Mouse (Mus musculus): Measurements from ENCODE around the gene Rfxap. TPM values are rescaled to one million over a fixed set of nuclear protein-coding genes. Genes with fewer than 3 reads are reported as not detected.
"Not testable (repeated sequence)": the region's sequence is repeated elsewhere in the genome, so short reads cannot be mapped to it uniquely, and the experiment has no call there.

Rfxap gene
- total RNA-seq, 2 experiments from 2014 or later, result 23.7 to 23.9 TPM

DNA sequence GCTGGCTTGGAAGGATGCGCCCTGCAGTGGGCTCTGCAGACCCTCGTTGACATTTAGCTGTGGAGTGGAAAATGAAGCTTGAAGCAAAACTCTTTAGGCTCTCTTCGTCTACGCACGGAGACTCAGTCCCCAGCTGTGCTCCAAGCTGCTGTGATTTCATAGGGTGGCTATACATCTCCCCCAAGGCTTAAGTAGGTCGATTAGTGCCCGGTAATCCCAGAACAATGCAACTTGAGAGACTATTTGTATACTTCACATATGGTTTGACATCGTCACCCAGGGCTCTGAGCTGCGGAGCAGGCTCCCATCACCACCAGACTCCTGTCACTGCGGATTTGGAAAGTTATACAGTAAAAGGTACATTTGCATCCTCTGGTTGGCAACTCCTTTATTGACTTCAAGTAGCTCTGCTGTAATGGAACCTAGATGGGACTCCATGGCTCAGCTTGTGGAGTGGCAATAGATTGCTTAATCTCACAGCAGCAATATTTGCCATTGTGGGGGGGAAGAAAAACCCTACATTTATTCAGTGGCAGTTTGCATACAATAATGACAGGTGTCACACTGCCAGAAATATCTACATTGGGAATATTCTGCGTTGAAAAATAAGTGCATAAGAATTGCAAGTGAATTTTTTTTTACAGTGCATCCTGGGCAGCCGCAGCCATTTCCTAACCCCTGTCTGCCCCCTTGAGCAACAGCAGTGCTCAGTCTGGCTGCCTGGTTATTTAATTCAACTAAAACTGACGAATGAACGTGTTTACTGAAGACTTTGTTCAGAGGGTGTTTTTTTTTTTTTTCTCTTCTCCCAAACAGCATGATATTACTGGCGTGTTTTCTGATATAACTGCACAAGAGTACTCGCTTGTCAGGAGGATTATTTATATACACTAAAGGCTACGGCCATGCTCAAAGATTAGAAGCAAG is 38.0 kb downstream of the Rfxap start:
- no peak for DNase-seq
- intact Hi-C loops (cut with DNase I), result no loop called here

DNA sequence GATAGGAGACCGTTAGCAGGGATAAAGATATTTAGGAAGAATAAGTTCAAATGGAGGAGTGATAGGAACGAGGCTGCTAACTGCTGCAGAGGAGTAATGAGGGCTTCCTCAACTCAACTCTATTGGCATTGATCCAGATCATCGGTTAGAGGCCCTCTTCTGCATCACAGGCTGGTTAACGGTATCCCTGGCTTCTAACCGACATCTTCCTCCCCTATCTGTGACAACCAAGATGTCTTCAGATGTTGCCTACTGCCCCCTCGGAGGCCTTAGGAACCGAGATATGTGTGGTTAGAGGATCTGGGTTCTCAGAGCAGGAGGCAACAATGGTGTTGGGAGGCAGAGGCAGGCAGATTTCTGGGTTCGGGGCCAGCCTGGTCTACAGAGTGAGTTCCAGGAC is 39.0 kb downstream of the Rfxap start:
- intact Hi-C loops (cut with DNase I), result no loop called here
- no peak for DNase-seq

- DNase-seq, result no peak
- intact Hi-C loops (cut with DNase I), result no loop called here
These were observed 40.8 kb downstream of the Rfxap start for GRCm38 (mm10) chr3:54766811-54767210.

GRCm38 (mm10) chr3:54766034-54766433 is 41.6 kb downstream of the Rfxap start:
- intact Hi-C loops (cut with DNase I), result no loop called here

DNA sequence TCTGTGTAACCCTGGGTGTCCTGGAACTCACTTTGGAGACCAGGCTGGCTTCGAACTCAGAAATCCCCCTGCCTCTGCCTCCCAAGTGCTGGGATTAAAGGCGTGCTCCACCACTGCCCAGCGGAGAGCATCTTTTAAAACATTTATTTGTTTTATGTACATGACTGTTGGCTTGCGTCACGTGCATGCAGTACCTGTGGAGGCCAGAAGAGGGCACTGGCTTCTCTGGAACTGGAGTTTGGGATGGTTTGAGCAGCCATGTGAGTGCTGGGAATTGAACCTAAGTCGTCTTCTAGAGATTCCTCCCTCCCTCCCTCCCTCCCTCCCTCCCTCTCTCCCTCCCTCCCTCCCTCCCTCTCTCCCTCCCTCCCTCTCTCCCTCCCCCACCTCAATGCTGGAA is 42.1 kb downstream of the Rfxap start:
- DNase-seq; intact Hi-C loops (cut with DNase I): not testable (repeated sequence)

More at GRCm38 (mm10) chr3:54766034-54766433, 41.6 kb downstream of the Rfxap start:
- no peak for DNase-seq

GRCm38 (mm10) chr3:54764418-54764817 is 43.2 kb downstream of the Rfxap start:
- intact Hi-C loops (cut with DNase I), result no loop called here
- DNase-seq, result peak in 1 of 2 experiments; percentile 30

DNA sequence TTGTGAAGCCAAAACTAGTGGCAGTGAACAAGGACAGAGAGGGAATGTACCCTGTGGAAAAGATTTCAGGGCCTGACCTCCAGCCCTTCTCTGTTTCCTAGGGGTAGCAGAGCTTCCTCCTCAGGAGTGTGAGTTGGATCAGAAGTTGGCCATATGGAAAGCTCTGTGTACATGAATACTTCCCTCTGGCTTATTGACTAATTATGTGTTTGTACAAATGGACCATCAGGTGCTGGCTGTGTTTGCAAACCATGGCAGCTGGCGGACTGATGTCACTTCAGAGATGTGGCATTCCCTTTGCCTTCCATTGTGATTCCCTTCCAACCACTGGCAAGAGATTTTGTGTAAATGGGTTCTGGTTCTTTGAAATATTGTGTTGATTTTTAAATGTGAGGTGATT is 46.3 kb downstream of the Rfxap start:
- intact Hi-C loops (cut with DNase I), result no loop called here

DNA sequence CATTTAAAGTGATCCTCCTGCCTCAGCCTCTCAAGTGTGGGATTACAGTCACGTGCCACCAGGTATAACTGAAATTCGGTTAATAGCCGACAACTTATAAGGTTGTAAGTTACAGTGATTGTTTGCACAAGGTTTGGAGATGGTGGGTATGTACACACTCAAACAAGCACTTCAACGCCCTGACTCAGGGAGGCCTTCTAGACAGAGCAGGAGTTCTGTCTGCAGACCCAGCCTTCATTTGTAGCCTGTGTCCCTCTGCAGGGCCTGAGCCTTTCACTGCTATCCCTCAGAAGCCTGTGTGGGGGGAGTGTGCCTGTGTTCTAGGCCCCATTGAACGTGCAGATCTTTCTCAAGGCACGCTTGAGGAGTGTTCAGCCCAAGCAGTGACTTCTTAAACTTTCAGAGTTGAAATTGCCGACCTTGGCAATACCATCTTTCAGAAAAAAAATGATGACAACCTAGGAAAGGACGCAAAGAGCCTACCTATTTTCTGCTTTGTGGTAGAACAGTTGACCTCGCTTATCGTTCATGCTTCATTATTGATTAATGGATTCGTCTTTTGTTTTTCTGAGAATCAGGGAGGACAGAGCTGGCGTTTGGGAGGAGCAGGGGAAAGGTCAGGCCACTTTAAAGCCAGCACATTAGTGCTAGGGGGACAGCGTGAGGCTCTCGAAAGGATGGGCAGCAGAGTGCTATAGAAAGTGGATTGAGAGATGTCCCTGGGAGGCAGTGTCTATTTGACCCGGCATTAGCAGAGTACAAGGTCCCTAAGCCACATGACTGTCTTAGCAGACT is 47.1 kb downstream of the Rfxap start:
- intact Hi-C loops (cut with DNase I), result no loop called here
- DNase-seq, result no peak

More for the DNA sequence above, 46.3 kb downstream of the Rfxap start:
- DNase-seq, result no peak

DNA sequence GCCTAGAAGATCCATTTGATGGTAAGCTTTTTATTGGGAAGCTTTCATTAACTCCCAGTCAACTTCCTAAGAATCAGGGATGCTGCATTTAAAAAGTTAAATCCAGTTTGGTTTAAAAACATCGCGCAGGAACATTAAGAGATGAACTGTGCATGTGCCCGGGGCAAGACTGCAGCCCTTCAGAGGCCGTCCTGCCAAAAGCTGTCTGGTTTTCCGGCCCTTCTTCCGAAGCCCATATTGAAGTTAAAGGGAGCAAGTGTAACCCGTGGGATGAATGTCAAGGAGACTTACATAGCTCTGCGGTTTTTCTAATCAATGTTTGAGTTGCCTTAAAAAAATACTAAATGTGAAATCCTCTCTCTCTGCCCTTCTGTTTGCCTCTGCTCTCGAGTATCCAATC is 48.4 kb downstream of the Rfxap start:
- intact Hi-C loops (cut with DNase I), result no loop called here
- no peak for DNase-seq

GRCm38 (mm10) chr3:54757446-54757845 is 50.1 kb downstream of the Rfxap start:
- DNase-seq, result no peak
- intact Hi-C loops (cut with DNase I), result no loop called here

DNA sequence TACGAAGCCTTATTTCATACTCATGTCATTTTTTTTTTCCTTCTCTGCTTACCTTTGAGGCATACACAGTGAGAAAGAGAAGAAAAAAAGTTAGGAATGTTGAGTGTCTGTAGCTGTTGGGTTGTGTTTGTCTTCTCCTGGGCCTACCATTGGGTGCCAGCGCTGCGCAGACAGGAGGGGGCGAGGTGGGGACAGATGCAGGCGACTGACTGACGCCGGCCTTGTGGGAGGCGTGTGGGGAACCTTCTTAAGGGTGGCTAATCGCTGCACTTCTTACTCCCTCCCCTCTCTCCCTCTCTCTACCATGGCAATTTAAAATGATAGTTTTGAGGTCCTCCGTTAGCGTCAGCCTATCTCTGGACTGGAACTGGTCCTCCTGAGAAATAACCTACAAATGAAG is 51.5 kb downstream of the Rfxap start:
- no peak for DNase-seq
- intact Hi-C loops (cut with DNase I), result no loop called here

DNA sequence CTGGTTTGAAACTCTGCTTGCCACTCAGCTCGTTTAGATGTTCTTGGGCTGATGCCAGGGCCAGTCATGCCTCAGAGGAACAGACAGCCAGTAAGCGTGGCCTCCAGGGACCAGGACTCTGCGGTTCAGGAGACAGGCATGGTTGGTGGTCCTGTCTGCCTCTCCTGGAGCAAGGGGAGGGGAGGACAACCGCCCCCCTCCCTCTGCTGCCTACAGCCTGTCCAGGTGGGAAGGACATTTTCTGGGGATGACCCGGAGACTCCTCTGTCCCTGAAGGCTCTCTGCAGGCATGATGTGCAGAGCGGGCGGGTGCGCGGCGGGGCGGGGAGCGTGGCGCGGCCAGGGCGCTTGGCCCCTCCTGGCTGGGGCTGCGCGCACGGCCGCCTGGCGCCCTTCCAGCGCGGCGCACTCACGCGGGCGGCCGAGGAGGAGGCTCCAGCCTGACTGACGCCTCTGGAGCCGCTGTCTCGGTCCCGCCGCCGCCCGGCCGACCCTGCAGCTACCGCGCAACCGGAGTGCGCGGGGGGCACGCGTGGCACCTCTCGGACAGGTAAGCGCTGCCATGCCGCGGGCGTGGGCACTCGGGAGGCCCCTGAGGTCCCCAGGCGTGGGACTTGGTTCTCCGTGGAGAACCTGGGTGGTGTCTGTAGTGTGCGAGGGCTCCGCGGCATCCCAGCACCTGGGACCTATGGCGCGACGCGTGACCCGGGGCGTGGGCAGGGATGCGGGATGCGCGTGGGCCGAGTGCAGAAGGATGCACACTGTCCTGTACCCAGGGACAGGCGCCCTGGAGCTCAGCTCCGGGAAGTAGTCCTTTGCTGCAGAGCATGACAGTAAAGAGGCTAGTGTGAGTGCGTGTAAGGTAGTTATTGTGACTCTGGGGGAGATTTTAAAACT is 52.2 kb downstream of the Rfxap start, which contains the start of gene Smad9:
TSS of gene Smad9 (plus strand) at position 438 of the 897 bp plus-strand sequence.
- intact Hi-C loops (cut with DNase I), result no loop called here
- peak; percentile 21 to 30 for DNase-seq

DNA sequence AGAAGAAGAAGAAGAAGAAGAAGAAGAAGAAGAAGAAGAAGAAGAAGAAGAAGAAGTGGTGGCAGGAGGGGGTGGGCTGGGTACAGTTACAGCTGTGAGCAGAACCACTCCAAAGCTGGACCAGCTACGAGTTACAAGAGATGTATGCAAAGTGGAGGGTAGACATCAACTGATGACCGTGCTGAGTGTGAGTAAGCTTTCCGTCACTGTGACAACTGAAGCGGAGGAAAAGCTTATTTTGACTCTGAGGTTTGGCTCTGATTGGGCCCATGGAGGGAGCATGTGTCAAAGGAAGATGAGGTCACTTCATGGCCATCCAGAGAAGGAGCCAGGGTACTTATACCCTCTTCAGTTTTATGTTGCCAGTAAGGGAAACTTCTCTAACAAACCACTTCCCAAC is 54.2 kb downstream of the Rfxap start:
- DNase-seq, result no peak
- intact Hi-C loops (cut with DNase I), result no loop called here

Other genes starting within 250 kb of the Rfxap start
- 10 to 100 TPM in 1 of 2 experiments, 1 to 10 TPM in 1; 9.7 to 10.1 TPM for gene Supt20, start 115.0 kb downstream of the Rfxap start, total RNA-seq (2021)
- gene Gm21958, start 93.4 kb downstream of the Rfxap start, total RNA-seq (2021), result not detected
- 10 to 100 TPM in 1 of 2 experiments, 1 to 10 TPM in 1; 9.2 to 11.7 TPM for gene Exosc8, start 72.4 kb downstream of the Rfxap start, total RNA-seq (2021)
- gene Alg5, start 72.3 kb downstream of the Rfxap start, total RNA-seq (2021), result 1 to 10 TPM; 7.5 to 8.0 TPM
- under 1 TPM; 0.17 to 0.41 TPM for gene Smad9, start 52.2 kb downstream of the Rfxap start, total RNA-seq (2021)
- not detected for gene Sertm1, start 108.1 kb upstream of the Rfxap start, total RNA-seq (2021)
- not detected for gene Ccna1, start 247.7 kb upstream of the Rfxap start, total RNA-seq (2021)